Mouse (Mus musculus): Measurements from ENCODE around the gene Ubap1.
A peak's percentile ranks its signal among the peaks of the same experiment; 100 is the strongest.

Gene Ubap1

GRCm38 (mm10) chr4:41358669-41359068 is 9.9 kb downstream of the Ubap1 start:
- no peak for DNase-seq

- no peak for DNase-seq
Measured at GRCm38 (mm10) chr4:41359358-41359757, 10.6 kb downstream of the Ubap1 start.

- DNase-seq: no peak
Measured at GRCm38 (mm10) chr4:41361059-41361458, 12.3 kb downstream of the Ubap1 start.

GRCm38 (mm10) chr4:41368198-41368597 is 19.4 kb downstream of the Ubap1 start:
- no peak for DNase-seq

- no peak for DNase-seq
Measured at GRCm38 (mm10) chr4:41369702-41370437, 21.1 kb downstream of the Ubap1 start.

- no peak for DNase-seq
Measured at GRCm38 (mm10) chr4:41377567-41377966, 28.8 kb downstream of the Ubap1 start.

- no peak for DNase-seq
Measured at GRCm38 (mm10) chr4:41381213-41381950, 32.6 kb downstream of the Ubap1 start.

- DNase-seq: no peak
Measured at GRCm38 (mm10) chr4:41386412-41386975, 37.7 kb downstream of the Ubap1 start.

- DNase-seq: no peak
Measured at GRCm38 (mm10) chr4:41387755-41388469, 39.1 kb downstream of the Ubap1 start.

GRCm38 (mm10) chr4:41388616-41389015 is 39.8 kb downstream of the Ubap1 start:
- no peak for DNase-seq

- DNase-seq: no peak
Measured at GRCm38 (mm10) chr4:41389240-41389639, 40.4 kb downstream of the Ubap1 start.

GRCm38 (mm10) chr4:41390122-41390521 is 41.3 kb downstream of the Ubap1 start:
- peak; percentile 83 for DNase-seq

- no peak for DNase-seq
Measured at GRCm38 (mm10) chr4:41391015-41391414, 42.2 kb downstream of the Ubap1 start.

GRCm38 (mm10) chr4:41394651-41395050 is 45.9 kb downstream of the Ubap1 start:
- no peak for DNase-seq

- no peak for DNase-seq
Measured at GRCm38 (mm10) chr4:41398353-41398752, 49.6 kb downstream of the Ubap1 start.

- no peak for DNase-seq
Measured at GRCm38 (mm10) chr4:41399904-41400303, 51.1 kb downstream of the Ubap1 start.

GRCm38 (mm10) chr4:41401167-41401566 is 52.4 kb downstream of the Ubap1 start:
- DNase-seq: no peak

- DNase-seq: no peak
Measured at GRCm38 (mm10) chr4:41401573-41401972, 52.8 kb downstream of the Ubap1 start.

- DNase-seq: no peak
Measured at GRCm38 (mm10) chr4:41406597-41406996, 57.8 kb downstream of the Ubap1 start.

- DNase-seq: no peak
Measured at GRCm38 (mm10) chr4:41407353-41407752, 58.6 kb downstream of the Ubap1 start.

- DNase-seq: no peak
Measured at GRCm38 (mm10) chr4:41409341-41409740, 60.5 kb downstream of the Ubap1 start.

- DNase-seq: no peak
Measured at GRCm38 (mm10) chr4:41416966-41417365, 68.2 kb downstream of the Ubap1 start.

- DNase-seq: no peak
Measured at GRCm38 (mm10) chr4:41438931-41439330, 90.1 kb downstream of the Ubap1 start.

All from embryo, embryonic 11 days (tissue).